Mouse (Mus musculus): ENCODE data around the gene Lefty2. TPM values are rescaled to one million over a fixed set of nuclear protein-coding genes. Genes with fewer than 3 reads are reported as not detected.

The Lefty2 gene
- polyA plus RNA-seq, 1 experiment from 2014 or later, result 0.16 TPM

DNA sequence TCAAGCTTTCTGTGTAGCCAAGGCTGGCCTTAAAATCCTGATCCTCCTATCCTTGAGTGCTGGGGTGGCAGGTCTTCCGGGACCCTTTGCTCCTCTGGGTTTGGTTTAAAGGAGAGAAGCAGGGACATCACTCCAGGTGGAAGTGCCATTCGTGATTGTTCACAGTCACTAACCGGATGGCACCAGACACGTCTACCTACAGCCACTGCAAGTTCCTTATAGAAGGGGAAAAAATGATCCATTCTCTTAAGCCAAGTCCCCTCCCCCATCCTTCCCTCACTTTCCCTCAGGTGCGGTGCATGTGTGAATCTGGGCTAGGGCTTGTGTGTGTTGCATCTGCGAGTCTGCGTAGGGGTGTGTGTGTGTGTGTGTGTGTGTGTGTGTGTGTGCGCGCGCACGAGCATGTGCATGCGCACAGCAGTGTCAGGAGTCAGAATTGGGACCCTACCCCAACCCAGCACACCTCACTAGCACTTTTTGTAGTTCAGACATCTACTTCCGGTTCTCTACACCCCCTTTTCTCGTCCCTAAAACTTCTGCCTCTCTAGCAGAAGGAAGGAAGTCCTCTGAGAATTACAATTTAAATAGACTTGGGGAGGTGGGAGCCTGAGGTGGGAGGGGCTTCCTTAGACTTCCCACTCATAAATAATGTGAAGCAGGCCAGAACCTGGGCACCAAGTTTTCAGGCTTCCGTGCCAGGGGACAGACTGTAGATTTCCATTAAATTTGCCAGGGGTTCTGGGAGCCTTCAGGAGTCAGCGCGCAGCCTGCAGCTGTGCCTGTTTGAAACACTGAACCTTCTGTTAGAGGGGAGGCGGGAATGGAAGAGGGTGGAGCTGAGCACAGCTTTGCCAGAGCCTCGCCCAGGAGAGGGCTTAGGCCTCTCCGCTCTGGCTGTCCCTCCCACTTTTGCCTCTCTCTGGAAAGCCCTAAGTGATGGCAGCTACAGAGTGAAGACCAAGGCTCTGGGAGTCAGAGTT, 52.4 kb downstream of the Lefty2 start:
- peak; percentile 90 for DNase-seq (ENCODE audit: low spot score)
- peak; percentile 66 for ATAC-seq
- Histone ChIP-seq H3K27ac (ENCODE audit: low read length) (peak overlapping the region; percentile 17; the same call in 1 of the 2 replicates), H3K9me3 (ENCODE audit: low read length) (no peaks in the 10 kb centered on the region), H3K9ac (replicated peaks; ENCODE audit: low read depth) (no peak overlapping the region), H3K4me2 (replicated peaks; ENCODE audit: low read depth, low read length) (peak overlapping the region; percentile 35), H3K4me1 (ENCODE audit: insufficient read depth, low read depth, low read length) (peaks cover 21% of the 10 kb centered on the region), H3K4me3 (ENCODE audit: low read depth, low read length) (no peak overlapping the region), H3K27me3 (replicated peaks; ENCODE audit: insufficient read depth, low read length) (no peaks in the 10 kb centered on the region), H3K36me3 (ENCODE audit: insufficient read depth, low read length) (peaks cover 20% of the 10 kb centered on the region; the same call in 1 of the 2 replicates)
- TF ChIP-seq EP300 (IDR thresholded peaks at IDR 0.05) (no peak), CTCF (IDR thresholded peaks at IDR 0.05) (no peak)
- 28% methylated on average over 20 of the region's 20 CpGs for WGBS

DNA sequence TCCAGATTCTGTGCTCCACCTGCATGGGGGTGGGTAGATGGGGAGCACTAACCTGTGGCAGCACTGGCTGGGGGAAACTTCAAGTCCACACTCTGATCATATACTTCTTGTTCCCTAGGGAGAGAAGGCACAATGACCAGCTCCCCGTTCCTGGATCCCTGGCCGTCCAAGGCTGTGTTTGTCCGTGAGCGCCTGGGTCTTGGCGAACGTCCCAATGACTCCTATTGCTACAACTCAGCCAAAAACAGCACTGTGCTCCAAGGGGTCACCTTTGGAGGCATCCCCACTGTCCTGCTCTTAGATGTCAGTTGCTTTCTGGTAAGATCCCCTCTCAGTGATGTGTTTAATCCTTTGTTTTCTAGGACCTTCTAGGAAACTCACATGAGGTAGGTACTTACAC, 53.5 kb downstream of the Lefty2 start:
- no peak overlapping the region for H3K27ac ChIP-seq (ENCODE audit: low read length)
- no peak overlapping the region for H3K4me3 ChIP-seq (ENCODE audit: low read depth, low read length)
- no peak for ATAC-seq
- no peaks in the 10 kb centered on the region for H3K9me3 ChIP-seq (ENCODE audit: low read length)
- peaks cover 20% of the 10 kb centered on the region; the same call in 1 of the 2 replicates for H3K36me3 ChIP-seq (ENCODE audit: insufficient read depth, low read length)
- H3K4me1 ChIP-seq (ENCODE audit: insufficient read depth, low read depth, low read length), result peaks cover 21% of the 10 kb centered on the region
- H3K4me2 ChIP-seq (replicated peaks; ENCODE audit: low read depth, low read length), result no peak overlapping the region
- H3K9ac ChIP-seq (replicated peaks; ENCODE audit: low read depth), result no peak overlapping the region
- DNase-seq (ENCODE audit: low spot score), result no peak
- no peak for TF ChIP-seq EP300 (IDR thresholded peaks at IDR 0.05)
- TF ChIP-seq CTCF (IDR thresholded peaks at IDR 0.05), result no peak
- WGBS, result 64% methylated on average over 6 of the region's 6 CpGs
- no peaks in the 10 kb centered on the region for H3K27me3 ChIP-seq (replicated peaks; ENCODE audit: insufficient read depth, low read length)

Other genes with a start within 250 kb of the Lefty2 start
- gene Mixl1, start 196.1 kb upstream of the Lefty2 start, polyA plus RNA-seq (2015; fragmentation: Nextera tagmentation; extraction: Ambion mirVana), result not detected in 2 replicates
- gene Acbd3, start 167.1 kb upstream of the Lefty2 start, polyA plus RNA-seq (2015; fragmentation: Nextera tagmentation; extraction: Ambion mirVana), result 17.0 and 18.5 TPM in 2 replicates
- 1,774 and 1,827 TPM in 2 replicates for gene H3f3a, start 79.2 kb upstream of the Lefty2 start, polyA plus RNA-seq (2015; fragmentation: Nextera tagmentation; extraction: Ambion mirVana)
- gene Sde2, start 42.0 kb upstream of the Lefty2 start, polyA plus RNA-seq (2015; fragmentation: Nextera tagmentation; extraction: Ambion mirVana), result 21.2 and 22.6 TPM in 2 replicates
- gene Pycr2, start 11.2 kb downstream of the Lefty2 start, polyA plus RNA-seq (2015; fragmentation: Nextera tagmentation; extraction: Ambion mirVana), result 51.9 and 57.5 TPM in 2 replicates
- gene Lefty1, start 41.9 kb downstream of the Lefty2 start, polyA plus RNA-seq (2015; fragmentation: Nextera tagmentation; extraction: Ambion mirVana), result 1.1 and 2.1 TPM in 2 replicates
- gene Tmem63a, start 49.2 kb downstream of the Lefty2 start, polyA plus RNA-seq (2015; fragmentation: Nextera tagmentation; extraction: Ambion mirVana), result 22.7 and 25.1 TPM in 2 replicates
- gene Ephx1, start 127.8 kb downstream of the Lefty2 start, polyA plus RNA-seq (2015; fragmentation: Nextera tagmentation; extraction: Ambion mirVana), result 29.4 and 35.7 TPM in 2 replicates
- not detected in 2 replicates for gene 9130409I23Rik, start 158.1 kb downstream of the Lefty2 start, polyA plus RNA-seq (2015; fragmentation: Nextera tagmentation; extraction: Ambion mirVana)